Comparison of ENCODE assay signal across 8 mouse cellular contexts in genomic region chr6:49578340-49578739, GRCm38 (mm10).
"Had no signal": no experiment of that assay in that cellular context is flagged by ENCODE, and none has a peak within 500 bp of the region (broad histone marks: within the 10 kb centered on the region; RNA-seq: fewer than 3 reads in every experiment).

No protein-coding gene starts in this region.

- ATAC-seq: lung, postnatal 0 days; midbrain, embryonic 15.5 days had no signal

- DNase-seq: kidney, adult 8-10 months; kidney, postnatal 36 days; lung, adult 2 months; lung, postnatal 4 days; thymus, postnatal 36 days had no signal

- H3K27me3 ChIP-seq: liver, embryonic 15.5 days; midbrain, embryonic 15.5 days had no signal
